ENCODE assay signal across 10 mouse cellular contexts in genomic region chr2:52557503-52558275, GRCm38 (mm10).
DNase-seq lines count a peak whose midpoint lies in the region; ATAC-seq and TF ChIP-seq lines count a peak whose summit lies in the region.
"Had no signal": no experiment of that assay in that cellular context is flagged by ENCODE, and none has a peak within 500 bp of the region (broad histone marks: within the 10 kb centered on the region; RNA-seq: fewer than 3 reads in every experiment).

No protein-coding gene starts in this region.

- no peak for TF ChIP-seq EP300 in heart, adult 2 months (IDR thresholded peaks at IDR 0.05; ENCODE audit: insufficient read depth, low read depth, low read length)

- no peaks in the 10 kb centered on the region for H3K79me2 ChIP-seq in heart, adult 2 months (replicated peaks; ENCODE audit: control insufficient read depth, insufficient read depth, low read length)

- H3K4me2 ChIP-seq in forebrain, embryonic 14.5 days (ENCODE audit: low read length) = peak overlapping the region; percentile 56
- peak overlapping the region; percentile 27 for H3K4me2 ChIP-seq in midbrain, embryonic 11.5 days
- no peak overlapping the region for H3K4me2 ChIP-seq in kidney, embryonic 15.5 days

- H3K4me1 ChIP-seq in heart, adult 2 months (ENCODE audit: control insufficient read depth, insufficient read depth, low read length) = no peaks in the 10 kb centered on the region
- H3K4me1 ChIP-seq in forebrain, embryonic 14.5 days (ENCODE audit: control insufficient read depth, insufficient read depth, low read length) = no peaks in the 10 kb centered on the region; the same call in 1 of the 2 replicates
- peaks cover 2% of the 10 kb centered on the region; the same call in 1 of the 2 replicates for H3K4me1 ChIP-seq in midbrain, embryonic 11.5 days (ENCODE audit: control insufficient read depth, insufficient read depth, low read length)
- peaks cover 13% of the 10 kb centered on the region for H3K4me1 ChIP-seq in kidney, embryonic 15.5 days

- H3K4me3 ChIP-seq in heart, adult 2 months = 0 out of 2 replicates have a peak overlapping the region, but pooled peaks have one; percentile 5
- H3K4me3 ChIP-seq in forebrain, embryonic 14.5 days (ENCODE audit: low read depth, low read length) = peak overlapping the region; percentile 36
- H3K4me3 ChIP-seq in midbrain, embryonic 11.5 days (ENCODE audit: low read depth, low read length) = peak overlapping the region; percentile 9
- no peak overlapping the region for H3K4me3 ChIP-seq in kidney, embryonic 15.5 days (replicated peaks)

- peak overlapping the region; percentile 1; the same call in 1 of the 2 replicates for H3K27ac ChIP-seq in heart, adult 2 months
- peak overlapping the region; percentile 62; the same call in 1 of the 2 replicates for H3K27ac ChIP-seq in forebrain, embryonic 14.5 days (ENCODE audit: low read depth, low read length)
- H3K27ac ChIP-seq in midbrain, embryonic 11.5 days (ENCODE audit: low read depth, low read length) = no peak overlapping the region; the same call in 1 of the 2 replicates
- no peak overlapping the region for H3K27ac ChIP-seq in kidney, embryonic 15.5 days
- H3K27ac ChIP-seq: kidney, postnatal 0 days had no signal

- no peaks in the 10 kb centered on the region for H3K36me3 ChIP-seq in heart, adult 2 months (ENCODE audit: control insufficient read depth, insufficient read depth, low read length)
- H3K36me3 ChIP-seq in forebrain, embryonic 14.5 days (ENCODE audit: control insufficient read depth, insufficient read depth, low read length) = no peaks in the 10 kb centered on the region
- H3K36me3 ChIP-seq in midbrain, embryonic 11.5 days (ENCODE audit: control insufficient read depth, insufficient read depth, low read length) = no peaks in the 10 kb centered on the region
- no peaks in the 10 kb centered on the region for H3K36me3 ChIP-seq in kidney, embryonic 15.5 days

- TF ChIP-seq POLR2A in heart, adult 2 months (IDR thresholded peaks at IDR 0.05; ENCODE audit: insufficient read depth, low read depth, low read length) = no peak

- no peaks in the 10 kb centered on the region for H3K27me3 ChIP-seq in heart, adult 2 months (ENCODE audit: control insufficient read depth, insufficient read depth, low read length)
- H3K27me3 ChIP-seq in forebrain, embryonic 14.5 days (replicated peaks; ENCODE audit: control insufficient read depth, insufficient read depth, low read length) = no peaks in the 10 kb centered on the region
- no peaks in the 10 kb centered on the region for H3K27me3 ChIP-seq in midbrain, embryonic 11.5 days (ENCODE audit: control insufficient read depth, insufficient read depth, low read length)
- H3K27me3 ChIP-seq in kidney, embryonic 15.5 days = no peaks in the 10 kb centered on the region

- no peak for TF ChIP-seq CTCF in heart, adult 2 months (IDR thresholded peaks at IDR 0.05)

- H3K9me3 ChIP-seq in forebrain, embryonic 14.5 days (replicated peaks; ENCODE audit: control insufficient read depth, low read length) = no peaks in the 10 kb centered on the region
- no peaks in the 10 kb centered on the region for H3K9me3 ChIP-seq in midbrain, embryonic 11.5 days (ENCODE audit: control insufficient read depth, low read length)
- no peaks in the 10 kb centered on the region for H3K9me3 ChIP-seq in kidney, embryonic 15.5 days (replicated peaks)

- no peak overlapping the region for H3K9ac ChIP-seq in heart, adult 2 months (ENCODE audit: low read depth, low read length)
- H3K9ac ChIP-seq in forebrain, embryonic 14.5 days (ENCODE audit: low read length) = peak overlapping the region; percentile 62
- H3K9ac ChIP-seq in midbrain, embryonic 11.5 days (ENCODE audit: low read length) = peak overlapping the region; percentile 6; the same call in 1 of the 2 replicates
- H3K9ac ChIP-seq in kidney, embryonic 15.5 days = no peak overlapping the region

- intact Hi-C loops in heart, adult 2 months (cut with DNase I) = loop anchor here (2.0 kb wide), 1 partner anchor 21 kb away; no protein-coding TSS in a partner anchor

- no peak for DNase-seq in heart, adult 2 months
- no peak for DNase-seq in heart, adult 8-10 months (ENCODE audit: low spot score)
- peak; percentile 84 for DNase-seq in brain, adult 2 months (ENCODE audit: low read depth, low spot score)
- peak; percentile 77 for DNase-seq in forebrain, embryonic 14.5 days (ENCODE audit: low spot score)
- DNase-seq in midbrain, embryonic 11.5 days (ENCODE audit: low spot score, missing footprints) = peak; percentile 89
- DNase-seq in urinary bladder, postnatal 4 days (ENCODE audit: low spot score in 2 of 2) = no peak
- DNase-seq: lung, postnatal 10 days had no signal

- WGBS in heart, adult 2 months = 70% methylated on average over 12 of the region's 12 CpGs
- WGBS in forebrain, embryonic 14.5 days = 15% methylated on average over 12 of the region's 12 CpGs
- 49% methylated on average over 12 of the region's 12 CpGs for WGBS in midbrain, embryonic 11.5 days
- 72% methylated on average over 12 of the region's 12 CpGs for WGBS in kidney, embryonic 15.5 days

- ATAC-seq in forebrain, embryonic 14.5 days = peak; percentile 84
- peak; percentile 77 for ATAC-seq in midbrain, embryonic 11.5 days (ENCODE audit: low FRiP score)
- no peak for ATAC-seq in kidney, embryonic 15.5 days (replicated peaks; ENCODE audit: low FRiP score)
- ATAC-seq in CD4-positive, CD25-positive, alpha-beta regulatory T cell, adult 4 months = no peak

Comparison
In these comparisons a context has a peak if more than half of its experiments do, and no peak if none do; other contexts are left out.
1. DNase-seq: peak in brain, adult 2 months (single experiment), forebrain, embryonic 14.5 days (single experiment) and midbrain, embryonic 11.5 days (single experiment); none in heart, adult 2 months (0 of 2), heart, adult 8-10 months (single experiment) and urinary bladder, postnatal 4 days (0 of 2).
2. H3K27ac ChIP-seq: peak in heart, adult 2 months (single experiment) and forebrain, embryonic 14.5 days (single experiment); none in midbrain, embryonic 11.5 days (single experiment) and kidney, embryonic 15.5 days (single experiment).
3. H3K9ac ChIP-seq: peak in forebrain, embryonic 14.5 days (single experiment) and midbrain, embryonic 11.5 days (single experiment); none in heart, adult 2 months (single experiment) and kidney, embryonic 15.5 days (single experiment).
4. ATAC-seq: peak in forebrain, embryonic 14.5 days (single experiment) and midbrain, embryonic 11.5 days (single experiment); none in kidney, embryonic 15.5 days (single experiment) and CD4-positive, CD25-positive, alpha-beta regulatory T cell, adult 4 months (single experiment).